Mouse (Mus musculus): ENCODE measurements around the gene Pik3cd.

GRCm38 (mm10) chr4:149690828-149691280 lies 11.5 kb downstream of the Pik3cd start:
- no peak for TF ChIP-seq CTCF (IDR thresholded peaks at IDR 0.05; ENCODE audit: extremely low read depth, insufficient read length, insufficient replicate concordance, low read depth, low read length)
- TF ChIP-seq POLR2A (IDR thresholded peaks at IDR 0.05; ENCODE audit: low read depth, low read length): no peak
